Mouse (Mus musculus) lung, postnatal 0 days (tissue): Measurements from ENCODE around the gene Rpl34. TPM values are rescaled to one million over a fixed set of nuclear protein-coding genes. Genes with fewer than 3 reads are reported as not detected.
A peak's percentile ranks its signal among the peaks of the same experiment; 100 is the strongest.

ENCODE experiments used
- ATAC-seq: fragments of 200-750 bp; cut with Nextera tagmentation; 2 replicates; pipeline ENCODE4 v1.8.0; 2017; ENCODE audit warnings: moderate library complexity
- DNase-seq: peaks from one replicate; pipeline ENCODE4 v3.0.0-alpha.2; 2016; ENCODE audit warnings: low spot score
- H3K27ac ChIP-seq: fragments of 300-500 bp; sonication (generic); 2 replicates; pipeline ENCODE4 v1.5.1; 2014; ENCODE audit warnings: antibody characterized with exemption, mild to moderate bottlenecking, low read length, mixed read lengths
- H3K27me3 ChIP-seq: fragments of 300-500 bp; sonication (generic); replicated peaks from 2 replicates; pipeline ENCODE4 v1.6.1; 2014; ENCODE audit warnings: low read length, mixed read lengths; ENCODE audit not compliant: insufficient read depth
- H3K36me3 ChIP-seq: fragments of 300-500 bp; sonication (generic); 2 replicates; pipeline ENCODE4 v1.6.1; 2014; ENCODE audit warnings: low read length, mixed read lengths; ENCODE audit not compliant: insufficient read depth
- H3K4me1 ChIP-seq: fragments of 300-500 bp; sonication (generic); 2 replicates; pipeline ENCODE4 v1.6.1; 2014; ENCODE audit warnings: antibody characterized with exemption, low read depth, low read length, mixed read lengths; ENCODE audit not compliant: insufficient read depth
- H3K4me2 ChIP-seq: fragments of 300-500 bp; sonication (generic); replicated peaks from 2 replicates; pipeline ENCODE4 v1.6.1; 2014; ENCODE audit warnings: low read depth, mild to moderate bottlenecking, low read length, moderate library complexity, mixed read lengths
- H3K4me3 ChIP-seq: fragments of 300-500 bp; sonication (generic); 2 replicates; pipeline ENCODE4 v1.5.1; 2014; ENCODE audit warnings: low read depth, low read length
- H3K9ac ChIP-seq: fragments of 300-500 bp; sonication (generic); replicated peaks from 2 replicates; pipeline ENCODE4 v1.6.1; 2014; ENCODE audit warnings: low read depth, mild to moderate bottlenecking
- H3K9me3 ChIP-seq: fragments of 300-500 bp; sonication (generic); 2 replicates; pipeline ENCODE4 v1.6.1; 2016; ENCODE audit warnings: low read length, mixed read lengths
- CTCF ChIP-seq: IDR thresholded peaks from 2 replicates; pipeline ENCODE4 v1.5.1; 2016; ENCODE audit warnings: antibody characterized with exemption, mild to moderate bottlenecking
- EP300 ChIP-seq: IDR thresholded peaks from 2 replicates; pipeline ENCODE4 v1.6.1; 2016; ENCODE audit warnings: antibody characterized with exemption, mild to moderate bottlenecking, control low read depth
- WGBS: fragments of 180-500 bp; shearing (Covaris S2); extraction: QIAGEN DNeasy Blood & Tissue Kit; methylation state at CpG from one replicate; pipeline ENCODE4 v1.1.7; 2014; 5-methylcytosine and 5-hydroxymethylcytosine counted together
- polyA plus RNA-seq: library from polyadenylated mRNA; unstranded; fragments of >200 nt; fragmentation: Nextera tagmentation; extraction: Ambion mirVana; gene quantifications from 2 replicates; pipeline ENCODE4 v1.2.1, GENCODE M21; 2015

The Rpl34 gene
- polyA plus RNA-seq, 1 experiment from 2014 or later, result 839 TPM

DNA sequence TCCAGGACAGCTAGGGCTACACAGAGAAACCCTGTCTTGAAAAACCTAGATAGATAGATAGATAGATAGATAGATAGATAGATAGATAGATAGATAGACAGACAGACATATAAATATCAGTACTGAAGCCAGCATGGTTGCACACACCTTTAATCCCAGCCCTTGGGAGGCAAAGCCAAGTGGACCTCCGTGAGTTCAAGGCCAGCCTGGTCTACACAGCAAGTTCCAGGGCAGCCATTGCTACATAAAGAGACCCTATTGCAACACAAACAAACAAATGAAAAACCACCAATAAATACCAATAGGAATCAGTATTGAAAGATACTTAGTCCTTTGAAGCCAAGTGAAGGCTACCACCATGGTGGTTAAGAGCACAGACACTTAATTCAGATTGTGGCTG is 43.1 kb downstream of the Rpl34 start:
- Histone ChIP-seq H3K4me3 (no peak overlapping the region), H3K4me1 (no peaks in the 10 kb centered on the region), H3K27me3 (no peaks in the 10 kb centered on the region), H3K9ac (no peak overlapping the region), H3K4me2 (no peak overlapping the region), H3K27ac (no peak overlapping the region), H3K9me3 (no peaks in the 10 kb centered on the region), H3K36me3 (no peaks in the 10 kb centered on the region)
- TF ChIP-seq EP300 (no peak), CTCF (no peak)
- DNase-seq (no peak), ATAC-seq (no peak)
- WGBS, result 81% methylated on average over 1 of the region's 1 CpGs

DNA sequence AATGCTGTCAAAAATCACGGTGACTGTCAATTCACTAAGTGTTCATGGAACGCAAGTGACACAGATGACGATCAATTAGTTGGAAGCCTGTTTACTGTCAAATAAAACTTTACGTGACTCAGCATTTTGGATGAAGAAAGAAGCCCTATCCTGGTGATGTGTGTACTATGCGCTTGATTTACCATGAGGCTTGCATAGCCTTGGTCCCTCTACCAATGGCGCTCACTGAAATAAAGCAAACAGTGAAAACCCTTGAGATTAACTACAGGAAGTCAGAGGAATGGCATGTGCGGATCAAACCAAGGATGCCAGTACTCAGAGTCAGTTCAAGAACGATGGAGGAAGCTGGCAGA is 45.2 kb downstream of the Rpl34 start:
- Histone ChIP-seq H3K27ac (no peak overlapping the region), H3K9ac (no peak overlapping the region), H3K4me1 (no peaks in the 10 kb centered on the region), H3K4me2 (no peak overlapping the region), H3K9me3 (no peaks in the 10 kb centered on the region), H3K4me3 (no peak overlapping the region), H3K27me3 (no peaks in the 10 kb centered on the region), H3K36me3 (no peaks in the 10 kb centered on the region)
- 58% methylated on average over 8 of the region's 8 CpGs for WGBS
- no peak for DNase-seq
- no peak for TF ChIP-seq EP300
- no peak for TF ChIP-seq CTCF
- ATAC-seq, result 0 out of 2 replicates have a peak, but pooled peaks have one; percentile 14

- Histone ChIP-seq H3K4me1 (no peaks in the 10 kb centered on the region), H3K27ac (no peak overlapping the region), H3K9me3 (no peaks in the 10 kb centered on the region), H3K4me3 (no peak overlapping the region), H3K9ac (no peak overlapping the region), H3K4me2 (no peak overlapping the region), H3K27me3 (no peaks in the 10 kb centered on the region), H3K36me3 (no peaks in the 10 kb centered on the region)
- DNase-seq (no peak), ATAC-seq (no peak)
- 85% methylated on average over 9 of the region's 9 CpGs for WGBS
- no peak for TF ChIP-seq CTCF
- no peak for TF ChIP-seq EP300
Measured at GRCm38 (mm10) chr3:130684276-130685013, 45.8 kb downstream of the Rpl34 start.

- no peaks in the 10 kb centered on the region for H3K9me3 ChIP-seq
- no peak for ATAC-seq
- TF ChIP-seq EP300 (no peak), CTCF (no peak)
- no peak overlapping the region for H3K27ac ChIP-seq
- H3K27me3 ChIP-seq, result no peaks in the 10 kb centered on the region
- 80% methylated on average over 8 of the region's 8 CpGs for WGBS
- H3K9ac ChIP-seq, result no peak overlapping the region
- no peaks in the 10 kb centered on the region for H3K36me3 ChIP-seq
- DNase-seq, result no peak
- no peak overlapping the region for H3K4me3 ChIP-seq
- no peaks in the 10 kb centered on the region for H3K4me1 ChIP-seq
- no peak overlapping the region for H3K4me2 ChIP-seq
Measured at GRCm38 (mm10) chr3:130683836-130684235, 46.4 kb downstream of the Rpl34 start.

DNA sequence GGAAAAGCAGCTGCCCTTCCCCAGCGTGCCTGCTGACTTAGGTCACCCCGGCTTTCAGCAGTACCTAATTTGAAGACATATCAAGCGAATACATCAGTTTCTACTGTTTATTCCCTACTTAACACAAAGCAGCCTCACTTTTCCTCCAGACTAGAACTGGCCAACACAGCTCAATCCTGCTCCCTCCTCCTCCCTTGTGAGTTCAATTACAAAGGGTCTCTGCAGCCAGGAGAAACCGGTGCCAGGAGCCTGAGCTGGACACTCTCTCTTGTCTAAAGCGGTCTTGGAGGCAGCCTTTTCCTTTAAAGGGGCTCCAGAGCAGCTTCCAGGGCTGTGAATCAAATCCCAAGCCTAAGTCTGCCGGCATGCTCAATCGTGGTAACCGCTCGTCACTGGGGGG is 48.0 kb downstream of the Rpl34 start:
- Histone ChIP-seq H3K4me2 (no peak overlapping the region), H3K36me3 (no peaks in the 10 kb centered on the region), H3K27ac (no peak overlapping the region), H3K27me3 (no peaks in the 10 kb centered on the region), H3K4me3 (no peak overlapping the region), H3K9me3 (no peaks in the 10 kb centered on the region), H3K4me1 (no peaks in the 10 kb centered on the region), H3K9ac (no peak overlapping the region)
- DNase-seq, result no peak
- TF ChIP-seq CTCF (no peak), EP300 (no peak)
- no peak for ATAC-seq
- WGBS, result 77% methylated on average over 9 of the region's 9 CpGs

DNA sequence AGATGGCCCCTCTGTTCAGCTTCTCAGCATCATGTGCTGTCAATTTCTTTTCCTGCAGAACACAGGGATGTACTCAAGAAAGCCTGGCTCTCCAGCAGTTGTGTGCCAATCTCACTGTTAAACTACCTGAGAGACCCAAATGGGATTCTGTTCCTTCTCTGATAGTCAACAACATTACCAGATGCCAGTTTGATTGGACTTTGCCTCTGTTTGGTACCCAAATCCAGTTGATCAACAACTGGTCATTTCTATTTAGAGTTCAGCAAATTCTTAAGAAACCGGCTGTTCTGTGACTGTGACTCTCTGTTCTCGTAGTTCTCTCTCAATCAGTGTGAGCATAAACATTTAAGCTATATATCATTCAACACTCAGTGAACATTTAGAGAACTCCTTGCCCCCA is 49.0 kb downstream of the Rpl34 start:
- no peak overlapping the region for H3K4me3 ChIP-seq
- no peak for DNase-seq
- no peaks in the 10 kb centered on the region for H3K4me1 ChIP-seq
- no peak for ATAC-seq
- H3K27me3 ChIP-seq, result no peaks in the 10 kb centered on the region
- WGBS, result 57% methylated on average over 2 of the region's 2 CpGs
- no peak overlapping the region for H3K4me2 ChIP-seq
- no peaks in the 10 kb centered on the region for H3K9me3 ChIP-seq
- H3K36me3 ChIP-seq, result no peaks in the 10 kb centered on the region
- H3K9ac ChIP-seq, result no peak overlapping the region
- TF ChIP-seq CTCF (no peak), EP300 (no peak)
- no peak overlapping the region for H3K27ac ChIP-seq
